Mouse (Mus musculus) large intestine, adult 2 months (tissue): ENCODE data around the gene C2cd5. TPM values are rescaled to one million over a fixed set of nuclear protein-coding genes. Genes with fewer than 3 reads are reported as not detected.

ENCODE experiments used
- DNase-seq: peaks from one replicate; pipeline ENCODE4 v3.0.0-alpha.2; 2012; ENCODE audit warnings: low read depth, low spot score
- WGBS: fragments of 180-500 bp; shearing (Covaris S2); methylation state at CpG from one replicate; pipeline ENCODE4 v1.1.7; 2018; 5-methylcytosine and 5-hydroxymethylcytosine counted together
- polyA plus RNA-seq: library from polyadenylated mRNA; depleted of rRNA; stranded (reverse); fragments of >200 nt; gene quantifications from 2 replicates; pipeline ENCODE4 v1.2.3, GENCODE M21; 2012

The C2cd5 gene
- polyA plus RNA-seq, 1 experiment = 14.5 TPM

DNA sequence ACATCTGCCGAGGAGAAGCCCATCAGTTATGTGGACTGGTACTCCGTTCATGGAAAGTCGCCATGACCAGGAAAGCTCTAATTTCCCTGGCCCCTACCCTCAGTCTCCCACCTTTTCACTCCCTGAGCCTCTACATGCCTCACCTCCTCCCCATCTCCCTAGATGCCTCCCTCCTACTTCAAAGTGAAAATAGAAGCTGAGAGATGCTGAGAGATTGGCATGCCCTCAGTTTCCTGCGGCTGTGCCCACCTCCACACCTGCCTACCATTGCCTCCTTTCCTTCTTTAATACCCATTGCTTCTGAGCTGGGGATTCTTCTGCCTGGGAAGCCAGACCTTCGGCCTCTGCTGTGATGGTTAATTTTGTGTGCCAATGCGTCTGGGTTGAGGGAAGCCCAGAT lies 19.4 kb upstream of the C2cd5 start:
- DNase-seq = no peak
- WGBS = 92% methylated on average over 6 of the region's 6 CpGs

DNA sequence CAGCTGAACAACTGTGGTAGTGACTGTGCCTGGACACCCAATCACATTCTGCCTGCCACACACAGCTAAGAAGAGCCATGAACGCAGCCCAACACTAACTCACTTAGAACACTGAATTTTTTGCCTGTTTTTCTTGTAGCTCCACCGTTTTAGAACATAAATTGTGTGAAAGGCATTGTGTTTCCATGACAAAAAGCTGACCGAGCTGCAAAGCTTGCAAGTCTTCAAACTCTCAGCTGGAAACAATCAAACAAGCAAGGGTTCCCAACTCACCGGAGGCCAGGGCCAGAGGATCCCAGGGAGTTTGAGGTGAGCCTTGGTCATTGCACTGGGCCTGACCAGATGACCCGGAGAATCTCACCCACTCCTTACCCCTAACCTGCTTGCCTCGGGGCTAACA lies 16.8 kb upstream of the C2cd5 start:
- 76% methylated on average over 6 of the region's 6 CpGs for WGBS

DNA sequence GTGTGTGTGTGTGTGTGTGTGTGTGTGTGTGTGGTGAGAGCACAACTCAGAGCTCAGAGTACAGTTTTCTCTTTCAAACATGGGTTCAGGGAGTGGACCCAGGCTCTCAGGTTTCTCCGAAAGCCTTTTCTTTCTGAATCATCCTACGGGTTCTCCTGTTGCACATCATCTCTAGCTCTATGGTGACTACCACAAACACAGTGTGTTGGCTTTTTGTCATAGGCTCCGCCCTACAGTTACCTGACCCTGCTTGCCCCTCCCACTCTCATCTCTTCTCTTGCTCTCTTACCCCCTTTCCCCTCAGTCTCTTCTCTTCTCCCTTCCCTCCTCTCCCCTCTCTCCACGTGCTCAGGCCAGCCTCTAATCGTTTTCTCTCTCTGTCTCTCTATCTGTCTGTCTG lies 15.6 kb upstream of the C2cd5 start:
- 77% methylated on average over 5 of the region's 5 CpGs for WGBS
- DNase-seq = no peak

More for the DNA sequence above, 16.8 kb upstream of the C2cd5 start:
- DNase-seq = no peak

DNA sequence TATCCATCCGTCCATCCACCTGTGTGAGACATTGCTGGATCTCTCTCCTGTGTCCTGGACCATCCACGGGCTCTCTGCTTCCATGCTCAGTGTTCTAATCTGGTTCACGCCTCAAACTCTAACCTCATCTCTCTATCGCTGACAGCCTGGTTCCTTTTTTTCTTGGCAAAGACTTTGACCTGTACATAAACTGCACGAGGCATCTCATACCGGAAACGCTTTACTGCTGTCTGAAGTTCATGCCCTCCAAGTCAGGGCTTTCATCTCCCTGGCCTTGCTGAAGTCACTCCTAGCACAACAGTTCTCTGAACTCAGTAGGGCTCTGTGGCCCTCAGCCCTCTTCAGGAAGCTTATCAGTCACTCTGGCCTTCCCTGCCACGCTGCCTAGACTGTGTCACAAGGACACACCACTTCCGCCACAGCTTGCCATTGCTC lies 15.1 kb upstream of the C2cd5 start:
- DNase-seq = peak; percentile 54
- 25% methylated on average over 9 of the region's 9 CpGs for WGBS

DNA sequence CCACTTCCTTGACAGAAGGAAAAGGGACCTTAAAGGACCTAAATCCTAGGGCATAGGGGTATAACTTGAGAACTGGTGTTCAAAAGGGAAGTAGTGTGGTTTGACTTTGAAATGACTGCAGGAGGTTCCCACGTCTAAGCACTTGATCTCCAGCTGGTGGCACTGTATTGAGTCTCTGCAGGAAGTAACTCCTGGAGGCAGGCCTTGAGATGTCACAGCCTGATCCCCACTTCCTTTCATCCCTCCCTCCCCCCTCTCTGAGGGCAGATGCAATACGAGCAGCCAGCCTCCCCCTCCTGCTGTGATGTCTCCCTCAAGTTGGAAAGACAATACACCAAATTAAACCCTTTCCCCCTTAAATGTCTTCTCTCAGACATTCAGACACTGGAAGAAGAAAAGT lies 14.6 kb upstream of the C2cd5 start:
- no peak for DNase-seq
- 19% methylated on average over 2 of the region's 2 CpGs for WGBS

DNA sequence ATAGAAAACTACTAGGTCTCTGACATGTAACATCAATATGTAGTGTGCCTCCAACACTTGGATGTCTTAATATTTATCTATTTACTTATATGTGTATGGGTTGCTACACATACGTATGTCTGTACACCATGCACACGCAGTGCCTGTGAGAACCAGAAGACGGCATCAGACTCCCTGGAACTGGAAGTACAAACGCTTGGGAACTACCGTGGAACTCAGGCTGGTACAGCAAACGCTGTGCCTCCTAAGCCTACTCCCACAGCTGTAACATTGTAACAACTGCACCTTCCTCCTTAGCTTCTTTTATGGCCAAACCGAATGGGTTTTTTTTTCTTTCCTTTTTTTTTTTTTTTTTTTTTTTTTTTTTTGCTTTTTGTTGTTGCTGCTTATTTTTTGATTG lies 10.4 kb upstream of the C2cd5 start:
- no peak for DNase-seq
- WGBS = 51% methylated on average over 7 of the region's 7 CpGs

DNA sequence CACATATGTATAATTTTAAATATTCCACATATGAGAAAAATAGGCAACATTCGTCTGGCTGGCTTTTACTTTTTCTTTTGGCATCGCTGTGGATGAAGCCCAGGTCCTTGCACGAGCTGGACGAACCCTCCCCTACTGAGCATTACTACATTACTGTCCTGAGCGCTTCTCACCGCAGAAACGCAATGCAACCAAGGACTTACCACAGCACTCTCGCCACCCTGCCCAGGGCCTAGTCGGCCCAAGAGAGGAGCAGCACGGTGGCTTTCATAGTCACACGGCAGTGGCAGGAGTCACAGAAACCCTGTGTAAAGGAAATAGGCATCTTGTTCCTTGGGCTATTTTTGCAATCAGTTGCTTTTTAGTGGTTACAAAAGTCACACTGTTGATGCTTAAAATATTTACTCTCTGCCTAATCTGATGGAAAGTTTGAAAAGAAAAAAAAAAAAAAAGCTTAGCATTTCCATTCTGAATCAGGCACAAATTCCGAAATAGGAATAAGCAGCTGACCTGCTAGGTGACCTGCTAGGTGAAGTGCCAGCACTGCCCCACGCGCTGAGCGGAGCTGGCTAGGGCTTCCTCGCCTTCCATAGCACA lies 9.8 kb upstream of the C2cd5 start:
- 81% methylated on average over 16 of the region's 16 CpGs for WGBS
- no peak for DNase-seq

DNA sequence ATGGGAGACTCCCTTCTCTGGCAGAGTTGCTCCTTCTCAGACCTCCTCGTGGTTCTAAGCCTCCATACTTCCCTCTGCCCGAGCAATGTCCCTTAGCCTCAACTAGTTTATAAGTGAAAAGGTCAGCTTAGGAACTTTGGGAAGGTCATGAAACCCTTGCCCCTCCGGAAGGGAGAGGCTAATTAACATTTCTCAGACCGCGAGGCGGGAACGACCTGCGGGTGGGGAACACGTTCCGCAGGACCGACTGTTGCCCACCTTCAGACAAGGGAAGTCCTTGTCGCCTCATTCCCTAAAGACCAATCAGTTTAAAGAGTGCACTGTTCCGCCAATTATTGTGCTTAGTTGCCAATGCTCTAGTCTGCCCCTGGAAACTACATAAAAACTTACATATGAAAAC lies 8.1 kb upstream of the C2cd5 start:
- no peak for DNase-seq
- WGBS = 80% methylated on average over 13 of the region's 13 CpGs

DNA sequence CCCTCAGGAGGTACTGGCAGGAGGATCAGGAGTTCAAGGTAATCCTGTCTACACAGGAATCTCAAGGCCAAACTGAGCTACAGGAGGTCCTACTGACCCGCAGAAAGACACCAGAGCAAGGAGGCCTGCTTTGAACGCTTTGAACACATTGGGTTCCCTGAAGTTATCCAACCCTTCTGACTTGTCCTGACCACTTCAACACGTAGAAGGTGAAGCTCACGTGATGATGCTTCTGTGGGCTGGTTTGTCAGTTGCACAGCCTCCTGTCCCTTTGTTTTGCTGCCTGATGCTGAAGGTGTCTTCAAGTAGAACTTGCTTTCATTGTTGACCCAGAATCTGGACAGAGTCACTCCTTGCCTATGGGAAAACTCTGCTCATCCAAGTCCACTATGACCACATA lies 7.7 kb upstream of the C2cd5 start:
- 89% methylated on average over 4 of the region's 4 CpGs for WGBS
- no peak for DNase-seq

DNA sequence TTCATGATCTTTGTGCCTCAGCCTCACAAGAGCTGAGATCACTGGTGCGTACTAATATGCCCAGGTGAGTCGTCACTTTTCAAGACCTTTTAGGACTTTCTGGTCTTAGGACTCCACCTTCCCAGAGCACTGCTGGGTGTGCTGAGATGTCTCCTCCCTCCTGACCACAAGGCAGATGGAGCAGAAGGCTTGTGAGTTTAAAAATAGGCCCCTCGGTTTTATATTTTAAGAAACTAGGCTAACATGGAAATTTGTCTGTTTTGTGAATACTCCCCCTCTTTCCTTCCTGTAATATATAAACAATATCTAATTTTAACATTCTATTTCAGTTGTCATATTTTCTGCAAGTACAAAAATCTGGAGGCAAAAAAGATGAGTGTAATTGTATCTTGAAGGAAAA lies 5.8 kb upstream of the C2cd5 start:
- WGBS = 60% methylated on average over 3 of the region's 3 CpGs
- DNase-seq = no peak

DNA sequence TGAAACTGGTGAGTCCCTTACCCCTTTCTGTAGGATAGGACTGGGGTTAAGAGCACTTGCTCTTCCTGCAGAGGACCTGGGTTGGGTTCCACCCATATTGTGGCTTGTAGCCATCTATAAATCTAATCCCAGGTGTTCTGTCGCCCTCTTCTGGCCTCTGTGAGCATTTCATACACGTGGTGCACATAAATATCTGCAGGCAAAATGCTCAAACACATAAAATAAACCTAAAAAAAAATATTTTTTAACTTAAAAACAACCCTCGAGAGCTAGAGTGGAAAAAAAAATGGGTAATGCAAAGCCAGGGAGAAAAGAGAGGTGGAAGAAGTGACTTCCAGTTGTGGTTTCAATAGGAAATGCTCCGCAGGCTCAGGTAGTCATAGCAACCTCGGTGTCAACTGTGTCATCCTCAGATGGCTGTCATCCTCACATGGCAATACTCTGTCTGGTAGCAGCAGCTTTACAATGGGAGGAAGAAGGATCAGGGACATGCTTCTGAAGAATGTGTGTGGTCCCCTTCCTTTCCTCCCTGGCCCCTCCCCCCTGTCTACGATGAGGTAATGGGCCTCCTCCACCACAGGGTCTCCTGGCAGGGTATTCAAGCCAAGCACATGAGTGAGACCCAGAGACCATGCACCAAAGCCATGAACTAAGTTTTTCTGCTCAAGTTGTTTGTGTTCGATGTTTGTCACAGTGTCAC lies 4.2 kb upstream of the C2cd5 start:
- 73% methylated on average over 7 of the region's 7 CpGs for WGBS
- DNase-seq = no peak

DNA sequence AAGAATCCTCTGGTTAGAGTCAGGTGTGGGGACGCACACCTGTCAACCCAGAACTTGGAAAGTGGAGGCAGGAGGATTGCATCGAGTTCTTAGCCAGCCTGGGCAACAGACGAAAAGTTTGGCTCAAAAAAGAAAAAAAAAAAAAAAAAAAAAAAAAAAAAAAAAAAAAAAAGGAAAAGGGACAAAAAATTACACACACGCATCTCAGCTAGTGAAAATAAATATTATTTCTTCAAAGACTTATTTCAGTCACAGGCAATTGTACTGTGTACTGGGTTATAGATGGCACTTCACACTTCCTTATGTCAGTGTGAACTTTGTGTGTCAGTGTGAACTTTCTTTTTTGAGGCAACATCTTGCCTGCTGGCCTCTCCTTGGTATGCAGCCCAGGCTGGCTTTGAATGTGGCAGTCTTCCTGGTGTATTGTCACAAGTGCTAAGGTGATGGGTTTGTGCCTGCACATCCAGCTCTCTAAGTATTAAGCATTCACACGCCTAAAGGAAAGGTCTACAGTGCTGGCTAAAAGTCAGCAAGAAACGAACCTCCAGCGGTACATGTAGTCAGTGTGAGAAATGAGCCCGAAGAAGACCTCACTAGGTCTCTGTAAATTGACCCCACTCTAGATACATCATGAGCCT lies 656 bp upstream of the C2cd5 start:
- WGBS = 41% methylated on average over 8 of the region's 8 CpGs
- DNase-seq = no peak

DNA sequence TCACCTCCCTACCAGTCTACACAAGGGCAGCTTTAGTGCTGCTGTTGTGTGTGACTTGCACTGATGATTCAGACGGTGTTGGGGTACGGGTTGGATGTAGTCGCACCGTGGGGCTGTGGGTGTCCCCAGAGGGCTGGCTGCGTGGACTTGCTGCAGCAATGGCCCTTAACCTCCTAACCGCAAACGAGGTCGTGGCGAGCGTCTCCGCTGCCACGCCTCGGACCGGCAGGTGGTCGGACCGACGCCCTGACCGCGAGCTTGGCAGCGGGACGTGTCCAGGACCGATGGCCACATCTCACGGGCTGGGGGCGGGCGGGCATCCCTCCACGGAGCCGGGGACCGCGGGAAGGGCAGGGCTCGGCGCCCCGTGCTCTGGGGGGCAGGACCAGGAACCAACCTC lies 660 bp downstream of the C2cd5 start:
- no peak for DNase-seq
- under 1% methylated on average over 31 of the region's 32 CpGs for WGBS

DNA sequence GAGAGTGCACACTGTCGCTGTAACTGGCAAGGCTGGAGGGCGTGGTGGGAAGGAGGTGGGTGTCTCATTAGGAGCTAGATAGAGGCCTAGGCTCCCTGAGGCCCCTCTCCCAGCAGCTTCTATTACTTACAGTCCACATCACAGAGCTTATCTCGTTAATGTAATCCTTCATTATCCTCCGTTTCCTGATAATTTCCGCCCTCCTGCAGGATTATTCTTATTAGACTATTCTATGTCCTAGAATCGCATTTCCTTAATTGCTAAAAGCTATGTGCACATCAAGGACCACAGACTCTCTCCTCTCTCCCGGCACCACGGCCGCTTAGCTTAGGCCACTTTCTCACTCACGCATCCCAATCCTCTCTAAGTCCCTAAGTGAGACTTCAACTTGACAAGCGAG lies 4.8 kb downstream of the C2cd5 start:
- no peak for DNase-seq
- 93% methylated on average over 11 of the region's 11 CpGs for WGBS

DNA sequence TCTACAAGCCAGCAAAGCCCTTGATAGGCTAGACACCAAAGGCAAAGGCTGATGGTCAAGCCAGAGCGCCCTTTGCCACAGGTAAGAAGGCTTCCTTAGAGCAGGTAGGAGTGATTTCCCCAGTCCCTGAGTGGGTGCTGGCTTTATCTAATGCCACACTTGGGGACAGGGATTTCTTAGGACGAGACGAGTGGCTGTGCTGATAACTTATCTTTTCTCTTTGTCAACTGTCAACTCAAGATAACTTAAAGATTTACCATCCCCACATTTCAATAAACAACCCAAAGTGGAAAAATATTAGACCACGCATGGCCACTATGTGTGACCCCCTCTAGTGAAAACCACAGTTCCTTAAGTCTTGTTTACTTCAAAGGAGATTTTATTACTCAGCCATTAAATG lies 7.1 kb downstream of the C2cd5 start:
- 61% methylated on average over 4 of the region's 4 CpGs for WGBS
- no peak for DNase-seq

DNA sequence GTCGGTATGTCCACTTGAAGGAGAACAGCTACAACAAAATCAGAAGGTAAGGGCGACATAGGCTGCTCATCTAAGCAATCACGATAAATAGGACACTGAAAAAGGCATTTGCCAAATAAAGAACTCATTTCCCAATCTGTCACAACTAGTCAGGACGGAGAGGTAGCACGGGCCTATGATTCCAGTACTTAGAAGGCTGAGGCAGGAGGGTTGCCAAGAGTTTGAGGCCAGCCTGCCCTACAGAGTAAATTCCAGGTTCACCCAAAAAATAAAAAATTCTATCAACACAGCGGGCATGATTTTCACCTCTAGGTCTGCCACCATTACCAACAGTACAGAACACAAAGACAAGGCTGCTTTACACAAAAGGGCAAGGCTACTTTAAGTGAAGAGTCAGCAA lies 8.9 kb downstream of the C2cd5 start:
- 96% methylated on average over 6 of the region's 6 CpGs for WGBS

DNA sequence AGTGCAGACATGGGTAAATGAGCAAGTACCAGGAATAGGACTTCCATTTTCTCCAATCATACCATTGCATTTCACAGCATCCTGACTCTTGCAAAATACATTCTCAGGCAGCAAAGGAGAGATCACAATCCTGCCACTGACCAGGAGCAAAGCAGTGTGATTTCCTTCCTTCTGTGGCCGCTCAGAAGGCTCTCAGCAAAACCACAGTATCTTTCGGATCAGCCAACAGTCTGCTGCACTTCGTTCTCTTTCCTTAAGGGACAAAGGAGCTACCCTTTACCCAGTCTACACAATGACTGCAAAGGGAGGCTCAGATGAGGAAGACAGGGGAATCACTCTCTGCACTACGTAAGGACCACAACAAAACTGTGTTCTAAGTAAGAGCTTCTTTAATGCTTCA lies 12.6 kb downstream of the C2cd5 start:
- 94% methylated on average over 4 of the region's 4 CpGs for WGBS
- no peak for DNase-seq

More for the DNA sequence above, 8.9 kb downstream of the C2cd5 start:
- no peak for DNase-seq

DNA sequence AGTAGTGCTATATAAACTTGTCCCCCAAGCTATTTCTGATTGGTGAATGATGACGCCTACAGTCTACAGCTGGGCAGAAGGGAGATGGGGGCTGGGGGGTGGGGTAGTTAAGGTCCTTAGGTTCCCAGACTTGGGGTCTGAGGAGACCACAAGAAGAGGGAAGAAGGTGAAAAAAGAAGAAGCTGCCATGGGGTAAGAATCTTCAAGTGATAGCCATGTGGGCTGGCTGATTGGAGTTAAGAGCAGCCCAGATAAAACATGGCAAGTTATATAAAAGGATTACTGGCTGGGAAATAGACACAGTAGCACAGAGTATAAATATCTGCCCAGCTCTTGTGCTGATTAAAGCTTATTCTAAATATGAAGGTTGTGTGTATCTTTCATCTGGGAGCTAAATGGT lies 14.0 kb downstream of the C2cd5 start:
- WGBS = 97% methylated on average over 1 of the region's 1 CpGs
- DNase-seq = no peak

DNA sequence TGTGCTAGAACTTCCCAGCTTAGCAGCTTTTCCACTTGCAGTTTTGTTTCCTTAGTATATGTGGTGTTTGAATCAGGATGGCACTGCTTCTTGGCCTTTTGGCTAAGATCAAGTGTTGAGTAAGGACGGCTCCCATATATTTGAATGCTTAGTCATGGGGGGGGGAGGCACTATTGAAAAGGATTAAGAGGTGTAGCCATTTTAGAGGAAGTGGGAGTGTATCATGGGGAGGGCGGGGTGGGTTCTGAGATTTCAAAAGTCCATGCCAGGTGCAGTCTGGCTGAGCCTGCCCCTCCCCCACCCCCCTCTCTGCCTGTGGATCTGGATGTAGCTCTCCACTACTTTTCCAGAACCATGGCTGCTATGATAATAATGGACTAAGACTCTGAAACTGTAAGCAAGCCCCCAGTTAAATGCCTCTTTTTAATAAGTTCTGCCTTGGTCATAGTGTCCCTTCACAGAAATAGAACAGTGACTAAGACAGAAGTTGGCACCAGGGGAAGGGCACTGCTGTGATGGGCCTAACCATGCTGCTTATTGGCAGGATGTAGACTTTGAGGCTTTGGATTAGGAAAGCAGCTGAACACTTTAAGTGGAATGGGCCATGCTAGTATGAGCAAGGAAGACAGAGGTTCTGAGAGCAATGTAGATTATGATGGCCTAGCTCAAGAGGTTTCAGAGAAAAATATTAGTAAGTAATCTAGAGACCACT lies 15.5 kb downstream of the C2cd5 start:
- WGBS = 93% methylated on average over 2 of the region's 2 CpGs
- DNase-seq = no peak

DNA sequence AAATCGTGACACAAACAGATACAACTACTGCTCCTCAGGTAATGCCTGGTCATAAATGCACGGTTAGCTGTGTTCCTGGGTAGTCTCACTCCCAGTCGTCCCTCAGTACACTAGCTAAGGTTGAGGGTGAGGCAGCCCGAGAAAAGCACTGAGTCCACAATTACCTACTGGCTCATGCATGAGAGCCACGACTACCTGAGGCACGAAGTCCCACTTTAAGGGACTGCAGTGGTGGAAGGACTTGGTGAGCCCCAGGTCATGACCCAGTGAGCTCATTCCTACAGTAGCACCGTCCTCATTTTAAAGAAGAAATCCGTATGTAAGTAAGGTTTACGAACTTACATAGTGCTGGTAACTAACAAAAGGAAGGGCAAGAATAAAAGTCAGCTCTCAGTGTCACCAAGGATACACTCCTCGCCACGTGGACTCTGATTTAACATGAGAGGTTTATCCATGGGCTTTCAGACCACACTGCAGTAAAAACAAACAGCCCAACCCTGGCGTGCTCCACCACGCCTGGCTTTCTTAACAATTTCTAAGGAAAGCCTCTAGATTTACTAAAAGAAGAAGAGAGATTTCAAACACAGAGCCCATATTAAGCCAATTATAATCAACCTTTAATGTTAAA lies 18.3 kb downstream of the C2cd5 start:
- DNase-seq = no peak
- 68% methylated on average over 13 of the region's 13 CpGs for WGBS
